Mouse (Mus musculus): ENCODE measurements around the gene Myo16.

Gene Myo16

DNA sequence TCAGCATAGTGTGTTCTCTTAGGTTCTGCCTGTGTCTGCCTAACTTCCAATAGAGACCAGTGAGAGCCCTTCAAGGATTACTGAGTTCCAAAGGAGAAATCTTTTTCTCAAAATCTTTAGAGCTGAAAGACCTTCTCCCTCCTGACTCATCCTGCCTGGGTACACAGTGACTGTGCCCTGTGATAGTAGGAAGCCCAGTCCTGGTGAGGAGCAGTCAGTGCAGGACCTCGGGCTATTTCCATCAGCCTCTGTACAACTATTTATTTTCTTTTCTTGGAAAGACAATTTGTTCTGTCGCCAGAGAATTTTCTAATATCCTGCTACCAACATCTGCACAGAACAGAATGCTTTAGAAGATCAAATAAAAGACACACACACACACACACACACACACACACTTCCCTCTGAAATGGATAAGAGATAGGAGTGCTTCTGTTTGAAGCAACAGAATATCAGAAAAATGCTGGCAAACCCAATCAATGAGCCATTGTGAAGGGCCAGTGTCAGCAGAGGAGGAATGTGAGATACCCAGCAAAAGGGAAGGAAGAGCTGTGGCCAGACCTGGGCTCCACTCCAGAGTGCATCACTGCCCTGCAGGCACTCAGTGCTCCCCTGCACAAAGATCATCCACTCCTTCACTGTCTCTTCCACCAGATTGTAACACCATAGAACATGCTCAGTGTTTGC lies 518.3 kb downstream of the Myo16 start:
- DNase-seq (ENCODE audit: low spot score) = no peak

DNA sequence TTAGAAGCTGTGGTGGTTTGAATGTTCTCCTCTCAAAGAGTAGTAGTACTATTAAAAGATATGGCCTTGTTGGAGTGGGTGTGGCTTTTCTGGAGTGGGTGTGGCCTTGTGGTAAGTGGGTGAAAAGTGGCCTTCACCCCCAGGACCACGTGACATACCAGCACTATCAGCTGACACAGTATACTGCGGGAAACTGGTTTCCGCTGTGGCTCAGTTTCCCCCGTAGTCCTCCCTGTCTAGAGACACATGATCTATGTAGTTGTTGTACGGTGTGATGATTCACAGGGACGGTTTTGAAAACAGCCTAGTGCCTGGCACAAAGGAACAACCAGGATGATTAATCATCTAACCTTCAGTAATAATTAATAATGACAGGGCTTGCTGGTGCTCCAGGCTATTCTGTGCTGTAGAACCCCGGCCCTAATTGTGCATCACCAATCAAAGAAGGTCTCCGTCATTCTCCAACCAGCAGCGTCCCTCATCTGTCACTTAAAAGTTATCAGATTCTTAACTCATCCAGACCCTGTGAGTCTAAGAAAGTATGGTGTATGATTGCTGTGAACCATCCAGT lies 524.2 kb downstream of the Myo16 start:
- no peak for DNase-seq (ENCODE audit: low spot score)

DNA sequence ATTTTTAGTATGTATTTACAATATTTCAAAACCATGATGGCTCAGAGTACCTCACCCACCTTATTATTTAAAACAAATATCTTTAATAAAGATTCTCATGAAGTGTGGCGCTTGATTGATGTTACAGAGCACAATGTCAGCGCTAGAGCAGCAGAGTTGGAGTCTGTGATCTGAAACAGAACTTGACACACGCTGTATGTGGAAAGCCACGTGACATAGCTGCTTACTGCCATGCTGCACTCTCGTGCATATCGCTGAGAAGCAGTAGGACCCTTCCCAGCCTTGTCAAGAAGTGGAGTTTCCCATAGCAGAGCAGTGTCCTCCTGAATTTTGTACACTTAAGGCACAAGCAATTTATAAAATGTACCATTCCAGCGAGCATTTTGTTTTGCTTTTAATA lies 528.2 kb downstream of the Myo16 start:
- no peak for DNase-seq (ENCODE audit: low spot score)

DNA sequence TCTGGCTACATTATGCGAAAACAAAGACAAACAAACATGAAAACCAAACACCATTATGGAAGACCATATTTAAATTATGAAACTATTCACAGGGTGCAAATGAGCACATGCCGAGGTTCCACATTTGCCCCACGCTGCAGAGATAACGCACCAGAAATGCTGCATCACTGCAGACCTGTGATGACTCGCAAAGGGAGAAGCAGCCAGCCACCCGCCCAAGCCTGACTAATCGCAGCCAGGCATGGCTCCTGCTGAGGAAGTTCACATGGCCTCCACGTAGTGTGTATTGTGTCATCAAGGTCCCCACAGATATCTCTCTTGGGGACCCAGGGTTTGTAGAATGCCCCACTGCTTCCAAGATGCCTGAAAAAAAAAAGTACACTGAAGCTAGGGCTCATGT lies 529.4 kb downstream of the Myo16 start:
- no peak for DNase-seq (ENCODE audit: low spot score)

Data from left cerebral cortex, adult 11 months (tissue).